Mouse (Mus musculus) hindbrain, embryonic 16.5 days (tissue): ENCODE data around the gene Slc4a7. TPM values are rescaled to one million over a fixed set of nuclear protein-coding genes. Genes with fewer than 3 reads are reported as not detected.
"Not testable (repeated sequence)": the region's sequence is repeated elsewhere in the genome, so short reads cannot be mapped to it uniquely, and the experiment has no call there.

ENCODE experiments used
- ATAC-seq: fragments of 200-750 bp; cut with Nextera tagmentation; 2 replicates; pipeline ENCODE4 v1.8.0; 2017; ENCODE audit warnings: moderate TSS enrichment, moderate library complexity
- H3K27ac ChIP-seq: fragments of 300-500 bp; sonication (generic); 2 replicates; pipeline ENCODE4 v1.5.1; 2014; ENCODE audit warnings: low read depth, mild to moderate bottlenecking, control low read depth, low read length, moderate library complexity
- H3K27me3 ChIP-seq: fragments of 300-500 bp; sonication (generic); replicated peaks from 2 replicates; pipeline ENCODE4 v1.6.1; 2014; ENCODE audit warnings: low read length; ENCODE audit not compliant: control insufficient read depth, insufficient read depth
- H3K36me3 ChIP-seq: fragments of 300-500 bp; sonication (generic); 2 replicates; pipeline ENCODE4 v1.6.1; 2014; ENCODE audit warnings: mild to moderate bottlenecking, low read length, moderate library complexity, mixed read lengths; ENCODE audit not compliant: control insufficient read depth, insufficient read depth
- H3K4me1 ChIP-seq: fragments of 300-500 bp; sonication (generic); 2 replicates; pipeline ENCODE4 v1.6.1; 2014; ENCODE audit warnings: low read depth, low read length; ENCODE audit not compliant: control insufficient read depth, insufficient read depth
- H3K4me2 ChIP-seq: fragments of 300-500 bp; sonication (generic); 2 replicates; pipeline ENCODE4 v1.6.1; 2014; ENCODE audit warnings: mild to moderate bottlenecking, low read length, control low read depth, moderate library complexity
- H3K4me3 ChIP-seq: fragments of 300-500 bp; sonication (generic); 2 replicates; pipeline ENCODE4 v1.5.1; 2014; ENCODE audit warnings: mild to moderate bottlenecking, low read length, control low read depth, moderate library complexity
- H3K9ac ChIP-seq: fragments of 300-500 bp; sonication (generic); 2 replicates; pipeline ENCODE4 v1.6.1; 2014; ENCODE audit warnings: low read depth, mild to moderate bottlenecking, control low read depth, low read length, moderate library complexity
- H3K9me3 ChIP-seq: fragments of 300-500 bp; sonication (generic); 2 replicates; pipeline ENCODE4 v1.6.1; 2014; ENCODE audit warnings: mild to moderate bottlenecking, low read length, moderate library complexity; ENCODE audit not compliant: control insufficient read depth
- WGBS: fragments of 180-500 bp; shearing (Covaris S2); extraction: QIAGEN DNeasy Blood & Tissue Kit; methylation state at CpG from one replicate; pipeline ENCODE4 v1.1.7; 2014; 5-methylcytosine and 5-hydroxymethylcytosine counted together
- polyA plus RNA-seq: library from polyadenylated mRNA; unstranded; fragments of >200 nt; fragmentation: Nextera tagmentation; extraction: Ambion mirVana; gene quantifications from 2 replicates; pipeline ENCODE4 v1.2.1, GENCODE M21; 2015

The Slc4a7 gene
- polyA plus RNA-seq, 1 experiment from 2014 or later, result 22.6 TPM

DNA sequence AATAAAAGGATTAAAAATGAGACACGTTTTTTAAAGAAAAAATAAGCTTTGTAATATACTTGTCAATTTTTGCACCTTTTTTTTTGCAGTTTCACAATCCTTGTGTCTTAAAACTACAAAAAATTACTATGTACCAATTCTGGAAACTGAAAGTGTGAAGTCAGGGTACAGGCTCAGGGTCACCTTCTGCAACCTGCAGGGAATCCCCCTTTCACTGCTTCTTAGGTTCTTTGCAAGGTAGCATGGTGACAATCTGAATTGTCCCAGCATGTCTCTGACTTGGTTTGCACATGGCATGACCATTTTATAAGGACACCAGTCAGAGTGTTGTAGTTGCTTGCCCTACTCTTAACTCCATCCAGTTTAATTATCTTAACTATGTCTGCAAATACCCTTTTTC, 82.1 kb downstream of the Slc4a7 start:
- H3K36me3 ChIP-seq, result peaks cover 15% of the 10 kb centered on the region
- WGBS, result 97% methylated on average over 1 of the region's 1 CpGs
- no peaks in the 10 kb centered on the region for H3K27me3 ChIP-seq
- H3K27ac ChIP-seq, result no peak overlapping the region
- no peak overlapping the region for H3K9ac ChIP-seq
- no peaks in the 10 kb centered on the region for H3K4me1 ChIP-seq
- no peak overlapping the region for H3K4me3 ChIP-seq
- H3K9me3 ChIP-seq, result no peaks in the 10 kb centered on the region
- ATAC-seq, result no peak
- no peak overlapping the region for H3K4me2 ChIP-seq

DNA sequence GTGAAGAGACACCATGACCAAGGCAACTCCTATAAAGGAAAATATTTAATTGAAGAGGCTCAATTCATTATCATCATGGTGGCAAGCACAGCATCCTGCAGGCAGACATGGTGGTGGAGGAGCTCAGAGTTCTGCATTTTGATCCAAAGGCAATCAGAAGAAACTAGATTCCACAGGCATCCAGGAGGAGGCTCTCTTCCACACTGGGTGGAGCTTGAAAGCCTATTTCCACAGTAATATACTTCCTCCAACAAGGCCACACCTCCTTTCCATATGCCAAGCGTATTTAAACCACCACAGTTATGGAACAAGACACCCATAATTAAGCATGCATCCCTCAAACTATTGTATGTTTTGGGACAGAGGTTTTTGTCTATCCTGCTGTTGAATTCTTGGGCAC, 84.9 kb downstream of the Slc4a7 start:
- Histone ChIP-seq H3K4me2 (no peak overlapping the region), H3K4me1 (no peaks in the 10 kb centered on the region), H3K27me3 (no peaks in the 10 kb centered on the region), H3K9ac (no peak overlapping the region), H3K36me3 (peaks cover 11% of the 10 kb centered on the region), H3K9me3 (no peaks in the 10 kb centered on the region), H3K27ac (no peak overlapping the region), H3K4me3 (no peak overlapping the region)
- WGBS, result 95% methylated on average over 1 of the region's 1 CpGs
- ATAC-seq, result no peak

DNA sequence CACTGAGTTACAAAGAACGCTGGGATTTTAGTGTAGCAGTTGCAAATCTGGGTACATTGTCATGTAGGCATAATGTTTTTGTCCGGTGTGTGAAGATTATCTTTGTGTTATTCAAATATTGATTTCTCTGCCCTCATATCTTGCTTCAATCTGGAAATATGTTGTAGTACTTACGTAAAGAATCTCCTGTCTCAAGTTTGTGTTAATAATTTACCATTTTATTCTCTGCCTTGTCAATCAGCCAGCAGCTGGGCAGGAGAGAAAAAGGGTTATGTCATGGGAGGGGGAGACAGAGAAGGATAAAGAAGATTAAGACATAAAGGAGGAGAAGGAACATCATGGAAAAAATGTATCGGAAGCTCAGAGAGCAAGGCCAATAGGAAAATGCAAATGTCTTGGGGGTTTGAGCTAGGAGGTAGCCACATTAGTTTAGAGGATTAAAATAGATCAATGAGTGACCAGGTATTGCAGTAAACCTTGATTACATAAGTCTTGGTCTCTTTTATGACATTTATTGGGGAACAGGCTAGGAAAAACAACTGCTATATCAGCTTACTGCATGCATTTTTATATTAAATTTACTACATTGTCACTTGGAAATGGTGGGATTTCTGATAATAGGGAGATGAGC, 87.9 kb downstream of the Slc4a7 start:
- H3K9ac ChIP-seq, result no peak overlapping the region
- WGBS, result 90% methylated on average over 4 of the region's 4 CpGs
- H3K4me3 ChIP-seq, result no peak overlapping the region
- no peaks in the 10 kb centered on the region for H3K4me1 ChIP-seq
- no peaks in the 10 kb centered on the region for H3K27me3 ChIP-seq
- H3K4me2 ChIP-seq, result no peak overlapping the region
- no peak overlapping the region for H3K27ac ChIP-seq
- peaks cover 11% of the 10 kb centered on the region for H3K36me3 ChIP-seq
- ATAC-seq, result no peak
- H3K9me3 ChIP-seq, result no peaks in the 10 kb centered on the region

DNA sequence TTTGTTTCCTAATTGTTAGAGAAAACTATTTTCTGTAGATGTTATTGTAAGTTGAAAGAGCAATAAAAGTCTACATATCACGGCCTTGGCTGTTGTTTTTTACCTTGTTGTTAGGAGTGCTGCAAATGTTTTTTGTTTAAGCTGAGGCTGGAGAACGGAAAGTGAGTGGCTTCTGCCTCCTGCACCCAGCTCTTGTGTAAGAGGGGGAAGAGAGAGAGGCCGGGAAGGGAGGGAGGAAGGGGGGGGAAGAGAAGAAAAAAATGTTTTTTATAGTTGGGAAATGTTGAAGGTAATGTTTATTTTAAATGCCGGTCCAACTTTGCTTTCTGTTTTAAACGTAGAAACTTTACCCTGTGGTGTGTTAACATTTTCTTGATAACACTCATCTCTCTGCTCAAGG, 97.8 kb downstream of the Slc4a7 start:
- H3K9me3 ChIP-seq, result no peaks in the 10 kb centered on the region
- no peaks in the 10 kb centered on the region for H3K4me1 ChIP-seq
- no peak overlapping the region for H3K4me2 ChIP-seq
- no peak for ATAC-seq
- peaks cover 3% of the 10 kb centered on the region; the same call in 1 of the 2 replicates for H3K36me3 ChIP-seq
- H3K27me3 ChIP-seq, result no peaks in the 10 kb centered on the region
- no peak overlapping the region for H3K9ac ChIP-seq
- no peak overlapping the region for H3K4me3 ChIP-seq
- 91% methylated on average over 5 of the region's 5 CpGs for WGBS
- no peak overlapping the region for H3K27ac ChIP-seq

DNA sequence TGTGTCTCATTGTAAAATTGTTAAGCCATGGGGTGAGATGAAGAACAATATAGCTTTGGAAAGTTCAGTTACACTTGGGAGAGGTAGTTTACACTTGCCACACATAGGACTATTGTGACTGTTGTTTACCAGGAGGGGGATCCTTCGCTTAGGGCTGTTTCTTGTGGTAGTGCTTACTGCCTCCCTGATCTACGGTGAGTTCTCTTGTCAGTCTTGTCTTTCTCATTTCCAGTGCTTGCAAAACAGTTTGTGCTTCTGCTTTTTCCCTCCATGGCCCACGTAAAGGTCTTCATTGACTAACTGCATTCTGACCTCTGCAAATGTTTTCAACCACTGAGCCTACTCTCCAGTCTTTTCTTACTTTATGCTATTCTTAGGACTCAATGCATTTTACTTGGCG, 98.3 kb downstream of the Slc4a7 start:
- no peaks in the 10 kb centered on the region for H3K27me3 ChIP-seq
- no peak overlapping the region for H3K4me2 ChIP-seq
- no peak overlapping the region for H3K4me3 ChIP-seq
- no peaks in the 10 kb centered on the region for H3K4me1 ChIP-seq
- H3K9me3 ChIP-seq, result no peaks in the 10 kb centered on the region
- no peak overlapping the region for H3K27ac ChIP-seq
- 93% methylated on average over 4 of the region's 4 CpGs for WGBS
- H3K9ac ChIP-seq, result no peak overlapping the region
- H3K36me3 ChIP-seq, result peaks cover 3% of the 10 kb centered on the region; the same call in 1 of the 2 replicates
- ATAC-seq, result no peak

DNA sequence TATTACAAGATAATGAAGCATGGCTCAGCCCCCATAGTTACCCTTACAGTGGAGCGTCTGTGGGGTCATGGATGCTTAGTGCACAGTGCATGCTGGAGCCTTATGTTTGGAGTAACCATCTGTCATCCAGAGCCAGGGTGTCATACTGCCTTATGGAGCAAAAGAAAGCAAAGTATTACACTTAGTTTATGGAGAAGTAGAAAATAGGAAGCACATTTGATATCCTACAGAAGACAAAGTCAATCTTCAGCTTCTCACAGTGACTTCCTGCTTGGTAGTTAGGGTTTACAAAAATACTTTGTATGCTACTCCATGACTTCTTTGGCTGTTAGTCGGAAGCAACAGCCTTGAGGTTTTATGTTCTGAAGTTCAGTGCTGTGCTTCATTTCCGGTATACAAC, 98.7 kb downstream of the Slc4a7 start:
- Histone ChIP-seq H3K27me3 (no peaks in the 10 kb centered on the region), H3K9me3 (no peaks in the 10 kb centered on the region), H3K27ac (no peak overlapping the region), H3K4me2 (no peak overlapping the region), H3K36me3 (peaks cover 3% of the 10 kb centered on the region; the same call in 1 of the 2 replicates), H3K4me3 (no peak overlapping the region), H3K9ac (no peak overlapping the region), H3K4me1 (no peaks in the 10 kb centered on the region)
- 93% methylated on average over 3 of the region's 3 CpGs for WGBS
- ATAC-seq, result no peak

DNA sequence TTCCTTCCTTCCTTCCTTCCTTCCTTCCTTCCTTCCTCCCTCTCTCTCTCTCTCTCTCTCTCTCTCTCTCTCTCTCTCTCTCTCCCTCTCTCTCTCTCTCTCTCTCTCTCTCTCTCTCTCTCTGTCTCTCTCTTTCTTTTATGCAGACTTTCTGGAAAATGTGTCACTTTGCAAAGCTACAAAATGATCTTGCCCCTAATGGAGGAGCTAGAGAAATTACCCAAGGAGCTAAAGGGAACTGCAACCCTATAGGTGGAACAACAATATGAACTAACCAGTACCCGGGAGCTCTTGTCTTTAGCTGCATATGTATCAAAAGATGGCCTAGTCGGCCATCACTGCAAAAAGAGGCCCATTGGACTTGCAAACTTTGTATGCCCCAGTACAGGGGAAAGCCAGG, 101.0 kb downstream of the Slc4a7 start, which contains the start of gene Nek10:
Gene Nek10 (plus strand): TSS at position 301 of the 400 bp plus-strand sequence.
- H3K4me3 ChIP-seq, result peak within 1 kb of the TSS; percentile 16; the same call in 1 of the 2 replicates
- 38% methylated on average over 1 of the region's 2 CpGs for WGBS
- H3K4me2 ChIP-seq, result peak within 1 kb of the TSS; percentile 37
- H3K4me1 ChIP-seq, H3K9me3 ChIP-seq, H3K9ac ChIP-seq, H3K27ac ChIP-seq, H3K27me3 ChIP-seq, H3K36me3 ChIP-seq, ATAC-seq: not testable (repeated sequence)

DNA sequence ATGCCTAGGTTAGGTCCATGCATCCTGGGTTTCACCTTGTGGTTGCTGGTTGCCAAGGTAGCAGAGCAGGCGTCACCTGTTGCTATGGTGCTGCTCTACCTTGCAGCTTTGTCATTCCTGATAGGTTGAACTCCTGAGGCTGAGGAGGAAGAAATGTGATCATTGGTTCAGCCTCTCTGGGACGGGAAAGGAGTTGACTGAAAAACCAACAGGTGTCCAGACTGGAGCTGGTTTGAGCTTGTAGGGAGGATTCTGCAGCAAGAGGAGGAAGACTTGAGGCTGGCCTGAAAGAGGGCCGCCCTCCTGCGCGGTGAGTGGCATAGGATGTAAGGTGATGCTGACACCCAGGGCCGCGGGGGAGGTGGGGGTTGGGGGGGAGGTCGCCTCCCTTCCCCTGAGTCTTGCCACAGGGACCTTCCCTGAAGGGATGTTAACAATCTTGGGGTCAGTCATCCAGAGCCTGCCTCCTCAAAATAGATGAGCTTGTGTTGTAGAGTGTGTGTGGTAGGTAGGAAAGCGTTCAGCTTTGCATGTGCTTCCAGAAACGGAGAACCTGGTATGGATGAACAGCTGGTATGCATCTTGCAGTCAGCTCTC, 101.9 kb downstream of the Slc4a7 start:
- Histone ChIP-seq H3K9me3 (no peaks in the 10 kb centered on the region), H3K4me1 (no peaks in the 10 kb centered on the region), H3K36me3 (no peaks in the 10 kb centered on the region), H3K27me3 (no peaks in the 10 kb centered on the region), H3K4me2 (peak overlapping the region; percentile 37), H3K4me3 (peak overlapping the region; percentile 16; the same call in 1 of the 2 replicates), H3K27ac (no peak overlapping the region), H3K9ac (no peak overlapping the region)
- peak; percentile 90 for ATAC-seq
- WGBS, result 9% methylated on average over 10 of the region's 10 CpGs

DNA sequence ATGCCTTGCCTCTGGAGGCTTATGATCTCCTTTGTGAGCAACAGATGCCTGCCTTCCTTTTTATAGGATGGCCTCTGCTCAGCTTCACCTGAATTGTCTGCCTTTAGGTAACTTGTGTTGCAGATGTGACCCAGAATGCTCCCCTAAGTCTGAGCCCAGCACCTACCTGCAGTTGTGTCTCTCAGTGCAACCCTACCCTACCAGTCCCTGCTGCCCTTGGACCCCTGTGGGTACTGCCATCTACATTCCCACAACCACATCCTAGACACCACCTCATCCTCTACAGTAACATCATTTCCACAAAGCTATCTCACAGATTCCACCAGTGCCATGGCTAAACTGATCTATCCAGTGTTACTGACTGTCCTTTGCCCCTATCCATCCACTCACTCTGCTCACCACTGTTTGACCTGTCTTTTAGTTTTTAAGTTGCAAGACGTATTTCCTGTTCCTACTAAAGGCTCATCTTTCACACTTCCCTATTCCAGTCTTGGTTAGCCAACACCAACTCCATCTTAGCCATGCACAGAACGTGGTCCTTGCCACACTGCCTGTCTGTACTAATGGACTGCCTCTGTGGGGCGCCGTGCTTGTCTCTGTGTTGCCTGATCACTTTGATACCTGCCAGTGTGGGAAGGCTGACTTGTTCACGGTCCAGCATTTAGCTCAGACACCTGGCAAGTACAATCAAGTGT, 102.6 kb downstream of the Slc4a7 start:
- 77% methylated on average over 5 of the region's 5 CpGs for WGBS
- Histone ChIP-seq H3K4me3 (no peak overlapping the region), H3K4me1 (no peaks in the 10 kb centered on the region), H3K9me3 (no peaks in the 10 kb centered on the region), H3K4me2 (peak overlapping the region; percentile 37), H3K27ac (no peak overlapping the region), H3K9ac (no peak overlapping the region), H3K36me3 (no peaks in the 10 kb centered on the region), H3K27me3 (no peaks in the 10 kb centered on the region)
- no peak for ATAC-seq
